Mouse (Mus musculus) embryonic facial prominence, embryonic 11.5 days (tissue): ENCODE results near the gene Olfr456. TPM values are rescaled to one million over a fixed set of nuclear protein-coding genes. Genes with fewer than 3 reads are reported as not detected.

Experiments used
- ATAC-seq: fragments of 200-750 bp; cut with Nextera tagmentation; replicated peaks from 2 replicates; pipeline ENCODE4 v1.8.0; 2017; ENCODE audit warnings: low read depth; ENCODE audit not compliant: insufficient number of reproducible peaks, low FRiP score, low TSS enrichment
- DNase-seq: peaks from one replicate; pipeline ENCODE4 v3.0.0-alpha.2; 2015; ENCODE audit warnings: low spot score
- H3K27ac ChIP-seq: fragments of 300-500 bp; sonication (generic); replicated peaks from 2 replicates; pipeline ENCODE4 v1.5.1; 2014; ENCODE audit warnings: mild to moderate bottlenecking, low read depth, low read length, control low read depth
- H3K27me3 ChIP-seq: fragments of 300-500 bp; sonication (generic); 2 replicates; pipeline ENCODE4 v1.6.1; 2014; ENCODE audit warnings: mild to moderate bottlenecking, low read length, moderate library complexity, mixed read lengths; ENCODE audit not compliant: control insufficient read depth, insufficient read depth
- H3K36me3 ChIP-seq: fragments of 300-500 bp; sonication (generic); replicated peaks from 2 replicates; pipeline ENCODE4 v1.6.1; 2014; ENCODE audit warnings: low read depth, mild to moderate bottlenecking, low read length, moderate library complexity, mixed read lengths; ENCODE audit not compliant: control insufficient read depth, insufficient read depth
- H3K4me1 ChIP-seq: fragments of 300-500 bp; sonication (generic); 2 replicates; pipeline ENCODE4 v1.6.1; 2014; ENCODE audit warnings: low read length, mixed read lengths; ENCODE audit not compliant: control insufficient read depth, insufficient read depth
- H3K4me2 ChIP-seq: fragments of 300-500 bp; sonication (generic); 2 replicates; pipeline ENCODE4 v1.6.1; 2014; ENCODE audit warnings: low read depth, mild to moderate bottlenecking, control low read depth, low read length, moderate library complexity
- H3K4me3 ChIP-seq: fragments of 300-500 bp; sonication (generic); 2 replicates; pipeline ENCODE4 v1.5.1; 2014; ENCODE audit warnings: low read depth, low read length, control low read depth
- H3K9ac ChIP-seq: fragments of 300-500 bp; sonication (generic); replicated peaks from 2 replicates; pipeline ENCODE4 v1.6.1; 2014; ENCODE audit warnings: mild to moderate bottlenecking, control low read depth, low read length
- H3K9me3 ChIP-seq: fragments of 300-500 bp; sonication (generic); replicated peaks from 2 replicates; pipeline ENCODE4 v1.6.1; 2016; ENCODE audit warnings: mild to moderate bottlenecking, low read length, inconsistent platforms, mixed read lengths; ENCODE audit not compliant: control insufficient read depth
- WGBS: fragments of 180-500 bp; shearing (Covaris S2); extraction: QIAGEN DNeasy Blood & Tissue Kit; methylation state at CpG from one replicate; pipeline ENCODE4 v1.1.7; 2014; 5-methylcytosine and 5-hydroxymethylcytosine counted together
- polyA plus RNA-seq: library from polyadenylated mRNA; unstranded; fragments of >200 nt; fragmentation: Nextera tagmentation; extraction: Ambion mirVana; gene quantifications from 2 replicates; pipeline ENCODE4 v1.2.1, GENCODE M21; 2014

Olfr456 gene
- polyA plus RNA-seq, 1 experiment from 2014 or later, result not detected

DNA sequence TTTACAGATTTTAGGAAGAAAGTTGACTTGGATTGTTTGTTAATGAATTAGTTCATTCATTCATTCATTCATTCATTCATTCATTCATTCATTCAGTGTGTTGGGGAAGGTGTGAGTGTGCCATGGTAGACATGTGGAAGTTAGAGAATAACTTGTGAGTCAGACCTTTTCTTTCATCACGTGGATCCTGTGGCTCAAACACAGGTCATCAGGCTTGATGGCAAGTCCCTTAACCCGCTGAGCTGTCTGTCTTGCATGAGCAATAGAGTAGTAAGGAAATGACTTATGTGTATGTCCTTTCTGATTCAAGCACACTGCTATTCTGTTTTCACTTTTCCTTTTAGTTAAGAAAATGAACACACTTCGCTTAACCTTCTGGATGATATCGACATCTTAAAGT is 16.5 kb downstream of the Olfr456 start:
- no peak for DNase-seq
- no peak for ATAC-seq
- Histone ChIP-seq H3K9ac (no peak overlapping the region), H3K4me3 (no peak overlapping the region), H3K4me1 (no peaks in the 10 kb centered on the region), H3K36me3 (no peaks in the 10 kb centered on the region), H3K9me3 (no peaks in the 10 kb centered on the region), H3K27ac (no peak overlapping the region), H3K27me3 (no peaks in the 10 kb centered on the region), H3K4me2 (no peak overlapping the region)
- 87% methylated on average over 4 of the region's 4 CpGs for WGBS

GRCm38 (mm10) chr6:42465096-42465495 is 21.9 kb downstream of the Olfr456 start, which contains the start of gene Olfr458:
TSS of gene Olfr458 (minus strand) at chr6:42465196.
- no peak for ATAC-seq
- H3K9ac ChIP-seq, result no peak within 1 kb of the TSS
- 71% methylated on average over 1 of the region's 1 CpGs for WGBS

GRCm38 (mm10) chr6:42447381-42447780 is 39.6 kb downstream of the Olfr456 start:
- no peaks in the 10 kb centered on the region for H3K9me3 ChIP-seq
- no peaks in the 10 kb centered on the region for H3K27me3 ChIP-seq
- no peak overlapping the region for H3K9ac ChIP-seq
- no peak for DNase-seq
- H3K36me3 ChIP-seq, result no peaks in the 10 kb centered on the region
- H3K4me2 ChIP-seq, result no peak overlapping the region
- 84% methylated on average over 2 of the region's 2 CpGs for WGBS
- ATAC-seq, result no peak
- no peak overlapping the region for H3K27ac ChIP-seq
- no peak overlapping the region for H3K4me3 ChIP-seq
- no peaks in the 10 kb centered on the region for H3K4me1 ChIP-seq

More at GRCm38 (mm10) chr6:42465096-42465495, 21.9 kb downstream of the Olfr456 start, which contains the start of gene Olfr458:
- Histone ChIP-seq H3K27ac (no peak within 1 kb of the TSS), H3K36me3 (no peaks in the 10 kb centered on the region), H3K4me2 (no peak within 1 kb of the TSS), H3K4me1 (no peaks in the 10 kb centered on the region), H3K27me3 (no peaks in the 10 kb centered on the region), H3K9me3 (no peaks in the 10 kb centered on the region), H3K4me3 (no peak within 1 kb of the TSS)
- no peak for DNase-seq

GRCm38 (mm10) chr6:42444491-42444890 is 42.5 kb downstream of the Olfr456 start:
- Histone ChIP-seq H3K27ac (no peak overlapping the region), H3K9ac (no peak overlapping the region), H3K4me2 (no peak overlapping the region), H3K36me3 (no peaks in the 10 kb centered on the region), H3K27me3 (no peaks in the 10 kb centered on the region), H3K4me1 (no peaks in the 10 kb centered on the region), H3K9me3 (no peaks in the 10 kb centered on the region), H3K4me3 (no peak overlapping the region)
- DNase-seq, result no peak
- no peak for ATAC-seq
- 80% methylated on average over 2 of the region's 2 CpGs for WGBS

DNA sequence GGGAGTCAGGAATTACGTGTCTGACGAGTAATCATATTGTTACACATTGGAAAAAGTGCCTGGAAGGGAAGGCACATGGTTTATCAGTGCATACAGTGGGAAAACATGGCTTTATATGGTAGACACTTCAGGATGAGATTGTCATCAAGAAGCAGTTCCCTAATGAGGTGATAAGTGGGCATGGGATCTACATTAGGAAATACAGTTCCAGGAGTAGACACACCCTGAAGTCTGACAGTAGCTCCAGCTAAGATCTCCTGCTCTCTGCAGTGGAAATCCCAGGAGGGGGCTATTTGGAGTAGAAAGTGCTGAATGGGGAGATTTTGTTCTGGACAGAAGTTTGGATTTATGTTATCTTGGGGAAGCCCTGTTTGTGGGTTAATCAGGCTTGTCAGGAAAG is 45.6 kb downstream of the Olfr456 start:
- H3K9me3 ChIP-seq, result no peaks in the 10 kb centered on the region
- 71% methylated on average over 2 of the region's 2 CpGs for WGBS
- DNase-seq (no peak), ATAC-seq (no peak)
- no peaks in the 10 kb centered on the region for H3K27me3 ChIP-seq
- H3K27ac ChIP-seq, result no peak overlapping the region
- H3K4me3 ChIP-seq, result no peak overlapping the region
- H3K36me3 ChIP-seq, result no peaks in the 10 kb centered on the region
- H3K9ac ChIP-seq, result no peak overlapping the region
- H3K4me2 ChIP-seq, result no peak overlapping the region
- no peaks in the 10 kb centered on the region for H3K4me1 ChIP-seq

Other genes with a start within 250 kb of the Olfr456 start
- gene Gstk1, start 241.3 kb downstream of the Olfr456 start, polyA plus RNA-seq, result 23.8 and 24.9 TPM in 2 replicates
- 0.68 and 0.73 TPM in 2 replicates for gene Tmem139, start 225.2 kb downstream of the Olfr456 start, polyA plus RNA-seq
- 73.6 and 79.4 TPM in 2 replicates for gene Casp2, start 222.2 kb downstream of the Olfr456 start, polyA plus RNA-seq
- gene Clcn1, start 200.5 kb downstream of the Olfr456 start, polyA plus RNA-seq, result 0.75 and 1.0 TPM in 2 replicates
- gene Fam131b, start 162.6 kb downstream of the Olfr456 start, polyA plus RNA-seq, result 0.66 and 1.7 TPM in 2 replicates
- gene Zyx, start 137.6 kb downstream of the Olfr456 start, polyA plus RNA-seq, result 61.3 and 71.9 TPM in 2 replicates
- 1.5 and 1.8 TPM in 2 replicates for gene Epha1, start 113.9 kb downstream of the Olfr456 start, polyA plus RNA-seq
- gene Tas2r143, start 87.0 kb downstream of the Olfr456 start, polyA plus RNA-seq, result not detected in 2 replicates
- gene Tas2r135, start 81.8 kb downstream of the Olfr456 start, polyA plus RNA-seq, result not detected in 2 replicates
- gene Tas2r126, start 52.7 kb downstream of the Olfr456 start, polyA plus RNA-seq, result not detected in 2 replicates
- not detected in 2 replicates for gene Olfr458, start 22.0 kb downstream of the Olfr456 start, polyA plus RNA-seq
- not detected in 2 replicates for gene Olfr457, start 10.9 kb downstream of the Olfr456 start, polyA plus RNA-seq
- gene Olfr455, start 60.4 kb upstream of the Olfr456 start, polyA plus RNA-seq, result not detected in 2 replicates
- not detected in 2 replicates for gene Tcaf3, start 110.5 kb upstream of the Olfr456 start, polyA plus RNA-seq
- gene Tcaf2, start 158.0 kb upstream of the Olfr456 start, polyA plus RNA-seq, result 1.9 and 2.5 TPM in 2 replicates
- gene Tcaf1, start 222.9 kb upstream of the Olfr456 start, polyA plus RNA-seq, result 104 and 106 TPM in 2 replicates